Mouse (Mus musculus) MEL (cell line): Measurements from ENCODE around the gene Zdhhc21. TPM values are rescaled to one million over a fixed set of nuclear protein-coding genes. Genes with fewer than 3 reads are reported as not detected.

Source experiments
- DNase-seq: peaks from one replicate; pipeline ENCODE4 v3.0.0; 2011; ENCODE audit warnings: low read depth, low spot score
- H3K27ac ChIP-seq: 2 replicates; pipeline ENCODE4 v1.5.1; 2012; ENCODE audit warnings: low read depth, mild to moderate bottlenecking, control low read depth, low read length, moderate library complexity; ENCODE audit not compliant: control insufficient read depth
- H3K27me3 ChIP-seq, 2 experiments: fragments of 150-350 bp in 1 of 2; sonication (generic) in 1 of 2; 2 replicates each; pipeline ENCODE4 v1.6.1; 2012; ENCODE audit warnings: low read length in 2 of 2, mild to moderate bottlenecking in 2 of 2, improper control_type of control experiment in 1 of 2, moderate library complexity in 1 of 2; ENCODE audit not compliant: insufficient read depth in 2 of 2, control insufficient read depth in 1 of 2
- H3K36me3 ChIP-seq, 2 experiments: 2 replicates each; pipeline ENCODE4 v1.6.1; 2012 to 2014; ENCODE audit warnings: low read length in 2 of 2, improper control_type of control experiment in 1 of 2, inconsistent platforms in 1 of 2, mild to moderate bottlenecking in 1 of 2; ENCODE audit not compliant: insufficient read depth in 2 of 2, control insufficient read depth in 1 of 2
- H3K4me1 ChIP-seq, 2 experiments: fragments of 150-350 bp in 1 of 2; sonication (generic) in 1 of 2; 2 replicates each; pipeline ENCODE4 v1.6.1; 2012; ENCODE audit warnings: low read length in 2 of 2, improper control_type of control experiment in 1 of 2, mild to moderate bottlenecking in 1 of 2; ENCODE audit not compliant: insufficient read depth in 2 of 2, control insufficient read depth in 1 of 2
- H3K4me3 ChIP-seq, 2 experiments: fragments of 150-350 bp in 1 of 2; sonication (generic) in 1 of 2; 2 replicates each; pipeline ENCODE4 v1.5.1; 2012; ENCODE audit warnings: low read depth in 2 of 2, low read length in 2 of 2, mild to moderate bottlenecking in 2 of 2, moderate library complexity in 2 of 2, control low read depth in 1 of 2, improper control_type of control experiment in 1 of 2; ENCODE audit not compliant: control insufficient read depth in 1 of 2, insufficient read depth in 1 of 2
- H3K79me2 ChIP-seq: 2 replicates; pipeline ENCODE4 v1.6.1; 2012; ENCODE audit warnings: mild to moderate bottlenecking, low read length, moderate library complexity; ENCODE audit not compliant: control insufficient read depth, poor library complexity, insufficient read depth
- H3K9ac ChIP-seq: 2 replicates; pipeline ENCODE4 v1.6.1; 2012; ENCODE audit warnings: low read depth, mild to moderate bottlenecking, control low read depth, low read length, moderate library complexity; ENCODE audit not compliant: control insufficient read depth, poor library complexity, severe bottlenecking
- H3K9me3 ChIP-seq: fragments of 150-350 bp; sonication (generic); replicated peaks from 2 replicates; pipeline ENCODE4 v1.6.1; 2012; ENCODE audit warnings: mild to moderate bottlenecking, low read length, improper control_type of control experiment, moderate library complexity; ENCODE audit not compliant: insufficient read depth
- BHLHE40 ChIP-seq: IDR thresholded peaks from 2 replicates; pipeline ENCODE4 v1.6.1; 2012; ENCODE audit warnings: low read depth, mild to moderate bottlenecking, inconsistent platforms, low read length, improper control_type of control experiment, borderline replicate concordance
- CHD1 ChIP-seq: IDR thresholded peaks from 2 replicates; pipeline ENCODE4 v1.6.1; 2012; ENCODE audit warnings: low read depth, mild to moderate bottlenecking, inconsistent platforms, low read length, improper control_type of control experiment
- CTCF ChIP-seq, 3 experiments: IDR thresholded peaks in 2 of 3; conservative IDR thresholded peaks in 1 of 3; 2 replicates each; pipeline ENCODE4 v1.5.1; 2011 to 2012; ENCODE audit warnings: low read length in 3 of 3, low read depth in 2 of 3, mild to moderate bottlenecking in 2 of 3, improper control_type of control experiment in 1 of 3, inconsistent platforms in 1 of 3, mixed read lengths in 1 of 3, moderate library complexity in 1 of 3; ENCODE audit not compliant: control insufficient read depth in 1 of 3, insufficient read depth in 1 of 3, poor library complexity in 1 of 3, severe bottlenecking in 1 of 3
- E2F4 ChIP-seq: IDR thresholded peaks from 2 replicates; pipeline ENCODE4 v1.6.1; 2011; ENCODE audit warnings: low read depth, low read length, improper control_type of control experiment, borderline replicate concordance
- ELF1 ChIP-seq: IDR thresholded peaks from 2 replicates; pipeline ENCODE4 v1.6.1; 2014; ENCODE audit warnings: low read depth, mild to moderate bottlenecking, inconsistent platforms, low read length, improper control_type of control experiment, moderate library complexity
- ETS1 ChIP-seq: IDR thresholded peaks from 2 replicates; pipeline ENCODE4 v1.6.1; 2012; ENCODE audit warnings: low read depth, mild to moderate bottlenecking, inconsistent platforms, low read length, improper control_type of control experiment, moderate library complexity
- GABPA ChIP-seq: IDR thresholded peaks from 2 replicates; pipeline ENCODE4 v1.6.1; 2012; ENCODE audit warnings: low read depth, mild to moderate bottlenecking, inconsistent platforms, low read length, improper control_type of control experiment, moderate library complexity
- GATA1 ChIP-seq: IDR thresholded peaks from 2 replicates; pipeline ENCODE4 v1.6.1; 2011; ENCODE audit warnings: low read depth, low read length, improper control_type of control experiment
- HCFC1 ChIP-seq: IDR thresholded peaks from 2 replicates; pipeline ENCODE4 v1.6.1; 2012; ENCODE audit warnings: low read depth, mild to moderate bottlenecking, inconsistent platforms, low read length, improper control_type of control experiment, moderate library complexity
- JUND ChIP-seq: IDR thresholded peaks from 2 replicates; pipeline ENCODE4 v1.6.1; 2011; ENCODE audit warnings: low read depth, mild to moderate bottlenecking, improper control_type of control experiment, low read length
- MAFK ChIP-seq: IDR thresholded peaks from 2 replicates; pipeline ENCODE4 v1.6.1; 2011; ENCODE audit warnings: low read depth, mild to moderate bottlenecking, low read length, improper control_type of control experiment, borderline replicate concordance
- MAZ ChIP-seq: IDR thresholded peaks from 2 replicates; pipeline ENCODE4 v1.6.1; 2012; ENCODE audit warnings: low read depth, mild to moderate bottlenecking, inconsistent platforms, low read length, improper control_type of control experiment
- MEF2A ChIP-seq: IDR thresholded peaks from 2 replicates; pipeline ENCODE4 v1.6.1; 2014; ENCODE audit warnings: low read depth, mild to moderate bottlenecking, inconsistent platforms, low read length, improper control_type of control experiment; ENCODE audit not compliant: poor library complexity, insufficient replicate concordance, severe bottlenecking; ENCODE audit errors: extremely low read depth
- MXI1 ChIP-seq: IDR thresholded peaks from 2 replicates; pipeline ENCODE4 v1.6.1; 2011; ENCODE audit warnings: mild to moderate bottlenecking, low read depth, low read length, improper control_type of control experiment
- NELFE ChIP-seq: IDR thresholded peaks from 2 replicates; pipeline ENCODE4 v1.6.1; 2011; ENCODE audit warnings: low read depth, low read length, improper control_type of control experiment
- NRF1 ChIP-seq: IDR thresholded peaks from 2 replicates; pipeline ENCODE4 v1.6.1; 2014; ENCODE audit warnings: low read depth, mild to moderate bottlenecking, inconsistent platforms, low read length, improper control_type of control experiment, moderate library complexity; ENCODE audit not compliant: poor library complexity, insufficient read depth, severe bottlenecking
- POLR2AphosphoS5 ChIP-seq: IDR thresholded peaks from 2 replicates; pipeline ENCODE4 v1.6.1; 2012; ENCODE audit warnings: low read depth, borderline replicate concordance, mild to moderate bottlenecking, inconsistent platforms, low read length, moderate library complexity, mixed read lengths
- RAD21 ChIP-seq: IDR thresholded peaks from 2 replicates; pipeline ENCODE4 v1.6.1; 2011; ENCODE audit warnings: mild to moderate bottlenecking, low read depth, low read length, improper control_type of control experiment
- SIN3A ChIP-seq: IDR thresholded peaks from 2 replicates; pipeline ENCODE4 v1.6.1; 2012; ENCODE audit warnings: low read length, improper control_type of control experiment, inconsistent platforms
- SMC3 ChIP-seq: IDR thresholded peaks from 2 replicates; pipeline ENCODE4 v1.6.1; 2011; ENCODE audit warnings: low read depth, low read length, improper control_type of control experiment
- TAL1 ChIP-seq: IDR thresholded peaks from 2 replicates; pipeline ENCODE4 v1.6.1; 2012; ENCODE audit warnings: mild to moderate bottlenecking, inconsistent platforms, low read length, moderate library complexity, mixed read lengths
- TBP ChIP-seq: IDR thresholded peaks from 2 replicates; pipeline ENCODE4 v1.8.0; 2011; ENCODE audit warnings: low read depth, low read length, improper control_type of control experiment
- UBTF ChIP-seq: IDR thresholded peaks from 2 replicates; pipeline ENCODE4 v1.6.1; 2012; ENCODE audit warnings: low read depth, mild to moderate bottlenecking, inconsistent platforms, low read length, improper control_type of control experiment, moderate library complexity, borderline replicate concordance; ENCODE audit not compliant: insufficient read depth
- ZC3H11A ChIP-seq: IDR thresholded peaks from 2 replicates; pipeline ENCODE4 v1.6.1; 2012; ENCODE audit warnings: low read depth, mild to moderate bottlenecking, inconsistent platforms, low read length, improper control_type of control experiment
- ZKSCAN1 ChIP-seq: IDR thresholded peaks from 2 replicates; pipeline ENCODE4 v1.6.1; 2012; ENCODE audit warnings: low read depth, mild to moderate bottlenecking, inconsistent platforms, low read length, improper control_type of control experiment, moderate library complexity
- ZNF384 ChIP-seq: IDR thresholded peaks from 2 replicates; pipeline ENCODE4 v1.6.1; 2012; ENCODE audit warnings: low read depth, mild to moderate bottlenecking, inconsistent platforms, low read length, improper control_type of control experiment
- polyA plus RNA-seq, 2 experiments: library from polyadenylated mRNA; stranded (reverse) in 1 of 2; unstranded in 1 of 2; fragments of >175 nt in 1 of 2; fragments of >200 nt in 1 of 2; gene quantifications; 2 replicates each; pipeline versions ENCODE4 v1.2.1 to v1.2.4; 2012; ENCODE audit warnings: low replicate concordance in 2 of 2, low read depth in 1 of 2; ENCODE audit not compliant: insufficient read length in 2 of 2, insufficient read depth in 1 of 2, missing spikeins in 1 of 2
- total RNA-seq: library from RNA; depleted of rRNA; stranded (reverse); fragments of 300-350 nt; gene quantifications from 2 replicates; pipeline ENCODE4 v1.2.3, GENCODE M21; 2012

The Zdhhc21 gene
- total and polyA plus RNA-seq, 3 experiments, result 6.5 to 7.8 TPM; not detected in 1

DNA sequence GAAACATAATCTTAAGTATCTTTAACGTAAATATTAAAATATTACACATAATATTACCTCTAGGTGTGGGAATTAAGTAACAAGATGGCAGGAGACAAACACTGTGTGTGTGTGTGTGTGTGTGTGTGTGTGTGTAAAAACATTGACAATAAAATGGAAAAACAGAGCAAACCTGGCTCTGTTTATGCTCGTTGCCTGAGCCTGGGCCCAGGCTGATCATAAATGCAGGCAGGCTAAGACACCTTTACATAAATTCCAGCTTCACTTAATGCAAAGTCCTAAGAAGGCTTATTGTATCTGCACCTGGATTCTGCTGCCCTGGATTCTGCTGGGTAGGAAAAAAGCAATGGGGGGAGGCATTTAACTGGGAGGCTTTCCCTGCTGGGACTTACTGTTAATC lies 31.8 kb upstream of the Zdhhc21 start:
- no peak for DNase-seq
- H3K9me3 ChIP-seq, result no peaks in the 10 kb centered on the region
- H3K9ac ChIP-seq, result no peak overlapping the region
- no peak overlapping the region for H3K4me3 ChIP-seq
- TF ChIP-seq GATA1 (no peak), TBP (no peak), ETS1 (no peak), ZKSCAN1 (no peak), TAL1 (no peak), BHLHE40 (no peak), CTCF (IDR thresholded peaks at IDR 0.05 in 2 of 3, conservative IDR thresholded peaks at IDR 0.05 in 1 of 3; ENCODE audit: control insufficient read depth in 1 of 3, insufficient read depth in 1 of 3, low read depth in 2 of 3, low read length in 3 of 3, poor library complexity in 1 of 3, severe bottlenecking in 1 of 3) (no peak), ZNF384 (no peak), SMC3 (no peak), UBTF (no peak), MAZ (no peak), POLR2AphosphoS5 (no peak), JUND (no peak), CHD1 (no peak), NRF1 (no peak), SIN3A (no peak), ELF1 (no peak)
- TF ChIP-seq, all 39 proteins: peak for 0
- Histone ChIP-seq H3K4me1 (no peaks in the 10 kb centered on the region), H3K79me2 (no peaks in the 10 kb centered on the region), H3K36me3 (no peaks in the 10 kb centered on the region), H3K27ac (no peak overlapping the region), H3K27me3 (no peaks in the 10 kb centered on the region)

DNA sequence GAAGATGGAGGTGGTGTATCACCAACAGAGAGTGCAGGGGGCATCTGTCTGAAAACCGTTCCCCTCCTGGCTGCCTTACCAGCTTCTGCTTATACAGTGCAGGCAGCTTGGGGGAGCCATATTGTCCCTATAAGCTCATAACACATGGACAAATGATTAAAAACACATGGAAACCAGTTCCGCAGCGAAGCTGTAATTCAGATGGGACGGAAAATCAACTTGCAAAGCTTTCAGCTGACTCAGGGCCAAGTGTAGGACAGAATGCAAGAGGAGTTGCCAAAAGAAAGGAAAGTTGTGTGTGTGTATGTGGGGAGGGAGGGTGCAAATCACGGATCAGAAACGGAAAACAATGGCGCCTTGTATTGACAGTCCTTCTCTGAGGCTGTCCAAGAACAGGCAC lies 31.3 kb upstream of the Zdhhc21 start:
- Histone ChIP-seq H3K27me3 (no peaks in the 10 kb centered on the region), H3K4me1 (no peaks in the 10 kb centered on the region), H3K79me2 (no peaks in the 10 kb centered on the region), H3K9me3 (no peaks in the 10 kb centered on the region), H3K9ac (no peak overlapping the region), H3K36me3 (no peaks in the 10 kb centered on the region), H3K4me3 (no peak overlapping the region), H3K27ac (no peak overlapping the region)
- TF ChIP-seq CHD1 (no peak), HCFC1 (no peak), GABPA (no peak), RAD21 (no peak), MAFK (no peak), ZC3H11A (no peak), MXI1 (no peak), NELFE (no peak), MEF2A (no peak), E2F4 (no peak)
- DNase-seq, result no peak
